Mouse (Mus musculus) naive thymus-derived CD4-positive, alpha-beta T cell, adult 2 months (primary cell): ENCODE results near the gene Zswim5.

ENCODE experiments used
- DNase-seq: peaks from one replicate; pipeline ENCODE4 v3.0.0-alpha.2; 2011; ENCODE audit warnings: low read depth

The Zswim5 gene

DNA sequence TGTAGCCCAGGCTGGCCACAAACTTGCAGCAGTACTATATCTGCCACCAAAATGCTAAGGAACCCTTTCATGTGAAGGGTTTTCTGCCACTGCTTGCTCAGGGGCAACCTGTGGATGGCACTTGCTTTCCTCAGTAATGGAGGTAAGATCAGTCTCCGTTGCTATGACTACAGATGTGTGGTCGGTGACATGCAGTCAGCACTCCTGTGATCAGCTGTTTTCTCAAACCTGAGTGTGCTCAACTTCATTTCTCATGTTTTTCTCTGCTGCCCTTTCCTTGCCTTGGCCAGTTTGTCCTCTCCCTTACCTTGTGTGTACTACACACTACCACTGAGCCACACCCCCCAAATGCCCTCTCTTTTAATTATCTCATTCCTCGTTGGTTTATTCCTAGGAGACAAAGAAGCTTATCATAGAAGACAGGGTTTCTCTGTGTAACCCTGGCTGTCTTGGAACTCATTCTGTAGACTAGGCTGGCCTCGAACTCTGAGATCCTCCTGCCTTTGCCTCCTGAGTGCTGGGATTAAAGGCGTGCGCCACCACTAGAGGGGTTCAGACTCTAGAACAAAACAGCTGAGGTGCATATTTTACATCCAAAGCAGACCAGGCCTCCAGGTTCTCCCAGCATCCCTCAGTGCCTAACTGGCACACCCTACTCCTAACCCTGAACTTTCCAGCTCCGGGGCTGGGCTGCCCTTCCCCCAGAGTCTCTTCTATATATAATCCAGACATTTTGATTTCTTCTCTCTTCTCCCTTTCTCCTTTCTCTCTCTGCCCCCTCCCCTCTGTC lies 128.6 kb downstream of the Zswim5 start:
- no peak for DNase-seq

DNA sequence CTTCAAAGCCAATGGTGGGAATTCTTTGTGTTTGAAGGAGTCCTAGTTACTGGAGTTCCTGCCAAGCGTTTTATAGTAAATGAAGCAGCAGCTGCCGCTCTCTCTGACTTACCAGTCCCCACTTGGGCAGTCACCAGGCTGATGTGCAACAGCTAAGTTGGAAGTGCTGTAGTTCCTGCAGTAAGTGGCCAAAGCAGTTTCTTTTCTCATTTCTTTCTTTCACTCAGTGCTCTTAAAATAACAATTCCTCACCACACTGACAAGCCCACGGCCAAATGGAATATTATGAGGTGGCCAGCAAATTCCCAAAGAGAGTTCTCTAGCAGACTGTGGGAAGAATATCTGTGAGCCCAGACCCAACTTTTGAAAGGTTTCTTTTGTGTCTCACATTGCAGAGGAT lies 129.9 kb downstream of the Zswim5 start:
- DNase-seq, result no peak

DNA sequence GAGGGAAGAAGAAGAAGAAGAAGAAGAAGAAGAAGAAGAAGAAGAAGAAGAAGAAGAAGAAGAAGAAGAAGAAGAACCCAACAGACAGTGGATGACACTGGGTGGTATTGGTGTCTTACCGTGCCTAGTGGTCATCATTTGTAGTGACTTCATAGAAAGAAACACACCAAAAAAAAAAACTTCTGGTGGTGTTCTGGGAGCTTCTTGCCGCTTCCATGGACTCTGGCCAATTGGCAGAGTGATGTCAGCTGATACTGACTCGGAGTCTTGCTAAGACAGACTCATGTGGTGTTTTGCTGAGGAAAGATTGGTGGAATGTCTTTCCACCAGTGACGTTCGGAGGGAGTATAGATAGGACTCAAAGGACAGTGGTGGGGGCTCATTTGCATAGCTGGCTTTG lies 133.1 kb downstream of the Zswim5 start:
- no peak for DNase-seq

DNA sequence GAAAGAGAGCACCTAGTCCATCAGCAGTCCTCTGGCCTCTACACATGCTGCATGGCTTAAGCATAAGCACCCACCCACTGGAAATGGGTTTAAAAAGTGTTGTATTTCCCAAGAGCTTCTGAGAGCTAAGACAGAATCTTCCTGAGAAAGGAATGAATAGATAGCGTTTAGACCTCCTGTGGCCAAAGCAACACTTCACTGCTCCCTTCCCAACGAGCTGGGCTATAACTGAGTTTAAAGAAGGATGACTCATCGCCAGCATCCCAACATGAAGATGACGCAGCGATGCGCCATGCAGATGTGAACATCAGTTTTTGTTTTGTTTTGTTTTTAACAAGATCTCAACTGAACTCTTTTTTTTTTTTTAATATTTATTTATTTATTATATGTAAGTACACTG lies 136.4 kb downstream of the Zswim5 start:
- no peak for DNase-seq

DNA sequence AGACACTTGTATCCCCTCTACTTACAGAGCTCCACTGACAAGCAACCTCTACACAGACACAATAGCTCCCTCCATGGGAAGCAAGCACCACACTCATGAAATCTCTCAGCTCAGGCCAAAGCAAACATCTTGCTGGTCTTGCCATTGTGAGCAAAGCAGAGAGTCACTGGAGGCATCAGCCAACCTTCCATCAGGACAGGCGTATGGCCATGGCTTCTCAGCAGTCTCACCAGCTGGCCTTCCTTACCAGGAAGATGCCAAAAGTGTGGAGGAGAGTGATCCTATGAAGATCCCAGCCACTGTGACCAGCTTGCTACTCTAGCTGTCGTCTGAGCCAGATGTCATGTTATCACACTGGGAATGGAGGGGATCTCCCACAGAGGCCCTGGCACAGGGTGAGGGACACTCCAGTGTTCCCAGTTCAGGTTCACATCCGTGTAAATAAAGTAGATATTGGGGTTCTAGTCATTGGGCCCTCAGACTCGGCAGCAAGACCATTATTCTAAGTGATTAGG lies 137.8 kb downstream of the Zswim5 start:
- DNase-seq, result no peak

DNA sequence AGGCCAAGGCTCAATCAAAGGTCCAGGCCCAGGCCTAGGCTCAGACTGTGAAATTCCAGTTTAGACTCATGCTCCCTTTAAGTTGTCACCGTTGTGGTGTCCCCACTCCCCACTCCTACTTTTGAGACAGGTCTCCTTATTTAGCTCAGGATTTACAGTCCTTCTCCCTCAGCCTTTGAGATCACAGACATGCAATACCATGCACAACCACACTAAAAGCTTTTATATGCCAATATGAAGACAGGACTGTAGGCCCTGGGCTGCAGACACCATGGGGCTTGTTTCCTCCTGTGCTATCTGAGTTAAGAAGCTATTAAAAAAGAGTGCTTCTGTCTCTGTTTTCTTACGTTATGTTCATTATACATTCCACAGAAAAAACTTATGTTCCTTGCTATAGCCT lies 140.6 kb downstream of the Zswim5 start:
- peak; percentile 53 for DNase-seq

DNA sequence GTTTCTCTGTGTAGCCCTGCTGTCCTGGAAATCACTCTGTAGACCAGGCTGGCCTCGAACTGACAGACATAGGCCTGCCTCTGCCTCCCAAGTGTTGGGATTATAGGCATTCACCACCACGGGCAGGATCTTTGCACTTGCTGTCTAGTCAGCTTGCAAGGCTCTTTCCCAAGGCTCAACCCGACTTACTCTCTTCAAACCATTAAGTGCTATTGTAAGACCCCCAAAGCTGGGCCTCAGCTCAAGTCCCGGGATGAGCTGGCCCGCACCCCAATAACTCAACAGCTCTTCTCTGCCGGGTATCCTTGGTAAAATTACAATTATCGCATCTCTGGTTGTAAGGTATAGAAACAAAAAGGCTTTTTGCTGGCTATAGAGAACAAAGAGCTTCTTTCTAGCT lies 141.2 kb downstream of the Zswim5 start:
- DNase-seq, result no peak

DNA sequence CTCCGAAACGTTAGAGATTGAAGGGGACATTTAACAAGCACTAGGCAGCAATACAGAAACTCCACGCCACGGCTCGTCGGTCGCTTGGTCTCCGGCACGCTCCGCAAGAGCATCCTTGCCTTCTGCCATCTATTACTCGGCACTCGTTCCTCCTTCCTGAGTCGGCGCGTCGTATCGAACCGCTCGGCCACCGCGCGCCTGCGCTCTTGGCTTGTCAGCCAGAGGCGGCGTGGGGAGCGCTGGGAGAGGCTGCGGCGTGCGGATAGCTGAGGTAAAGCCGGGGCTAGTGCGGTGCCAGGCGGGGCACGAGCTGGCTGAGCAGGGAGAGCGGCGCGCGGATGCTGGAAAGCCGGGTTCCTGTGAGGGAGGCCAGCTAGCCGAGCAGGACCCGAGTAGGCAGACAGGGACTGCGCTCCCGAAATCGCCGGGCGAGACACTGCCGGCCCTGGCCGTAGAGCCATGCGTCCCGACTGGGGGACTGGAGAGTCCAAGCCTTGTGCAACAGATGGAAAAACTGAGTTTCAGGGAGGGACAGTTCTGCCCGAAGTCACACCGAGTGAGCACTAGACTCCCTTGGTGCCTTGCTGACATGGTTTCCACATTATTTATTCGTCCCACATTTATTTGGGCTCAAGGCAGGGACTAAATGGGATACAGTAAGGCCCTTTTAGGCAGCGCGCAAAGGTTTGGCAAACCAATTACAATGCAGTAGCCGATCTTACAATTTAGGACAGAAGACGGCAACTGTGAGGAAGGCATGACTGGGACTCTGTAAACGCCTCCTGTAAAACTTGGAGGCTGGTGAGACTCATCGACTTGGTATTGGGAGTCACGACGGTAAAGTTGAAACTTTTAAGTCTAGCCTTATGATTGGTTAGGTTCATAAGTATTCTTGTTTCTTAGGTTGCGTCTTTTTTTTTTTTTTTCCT lies 142.3 kb downstream of the Zswim5 start, which contains the start of gene Eif2b3:
Gene Eif2b3, plus strand, starts transcription at position 197 of the 929 bp plus-strand sequence.
- peak; percentile 93 for DNase-seq

DNA sequence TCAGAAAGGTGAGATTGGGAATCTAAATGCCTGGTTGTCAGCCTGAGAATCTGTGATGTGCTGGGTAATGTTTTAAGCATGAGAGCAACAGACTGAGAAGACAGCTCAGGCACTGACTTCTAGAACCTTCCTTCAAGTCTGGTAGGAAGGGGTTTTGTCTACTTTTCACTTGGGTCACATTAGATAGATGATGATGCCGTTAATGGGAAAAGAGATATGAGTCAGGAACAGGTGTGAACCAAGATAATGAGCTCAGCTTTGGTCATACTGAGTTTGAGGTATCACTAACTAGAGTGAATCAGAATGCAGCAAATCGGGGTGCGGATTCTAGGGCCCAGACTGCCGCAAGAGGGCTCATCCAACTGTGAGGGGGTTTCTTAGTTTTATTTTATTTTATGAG lies 146.3 kb downstream of the Zswim5 start:
- no peak for DNase-seq

DNA sequence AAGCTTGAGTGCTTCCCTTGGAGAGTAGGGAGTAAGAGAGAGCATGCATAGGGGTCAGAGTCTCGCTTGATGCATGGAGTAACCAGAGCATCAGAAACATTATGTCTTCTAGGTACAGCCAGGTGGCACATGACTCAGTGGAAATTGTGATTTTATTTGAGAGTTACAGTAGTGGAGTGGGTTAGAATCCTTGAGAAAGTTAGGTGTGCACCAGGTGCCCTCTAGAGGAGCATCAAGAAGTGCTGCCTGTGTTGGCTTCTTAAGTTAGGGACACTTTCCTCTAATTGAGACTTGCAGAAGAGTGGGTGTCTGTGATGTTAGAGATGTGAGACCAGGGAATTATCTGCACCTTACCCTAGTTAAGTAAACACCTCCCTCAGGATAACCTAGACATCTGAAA lies 153.9 kb downstream of the Zswim5 start:
- DNase-seq, result peak; percentile 34
